In the genomic region with DNA sequence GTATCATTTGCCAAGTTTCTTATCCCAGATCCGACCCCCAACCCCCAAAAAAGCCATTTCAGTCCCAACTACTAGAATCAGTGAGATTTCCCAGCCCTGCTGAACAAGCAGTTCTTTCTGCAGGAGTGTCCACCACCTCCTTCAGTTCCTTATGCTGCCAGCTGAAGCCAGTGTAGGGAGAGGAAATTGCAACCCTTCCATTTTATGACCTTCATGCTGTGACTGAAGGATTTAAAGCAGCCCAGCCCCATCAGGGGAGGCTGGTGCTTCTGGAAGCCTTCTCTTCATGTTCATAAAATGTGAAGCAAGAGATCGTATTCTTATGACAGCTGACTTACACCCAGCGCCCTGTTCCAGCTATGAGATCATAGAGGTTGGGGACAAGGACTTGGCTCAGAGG, we compare ENCODE assay signal across 25 mouse cellular contexts.
DNase-seq lines count a peak whose midpoint lies in the region; ATAC-seq lines count a peak whose summit lies in the region.
"Had no signal": no experiment of that assay in that cellular context is flagged by ENCODE, and none has a peak within 500 bp of the region (broad histone marks: within the 10 kb centered on the region; RNA-seq: fewer than 3 reads in every experiment).

No protein-coding gene starts in this region.

- no peaks in the 10 kb centered on the region for H3K27me3 ChIP-seq in limb, embryonic 10.5 days (ENCODE audit: low read depth, poor library complexity, severe bottlenecking)
- no peaks in the 10 kb centered on the region for H3K27me3 ChIP-seq in limb, embryonic 13.5 days
- no peaks in the 10 kb centered on the region for H3K27me3 ChIP-seq in hindbrain, embryonic 12.5 days
- H3K27me3 ChIP-seq: embryonic facial prominence, embryonic 12.5 days; embryonic facial prominence, embryonic 15.5 days had no signal

- peak; percentile 66; the same call in 1 of the 2 replicates for ATAC-seq in limb, embryonic 13.5 days (ENCODE audit: low FRiP score, low read depth)
- ATAC-seq in hindbrain, embryonic 12.5 days (ENCODE audit: low FRiP score), result no peak
- ATAC-seq: CD4-positive, CD25-positive, alpha-beta regulatory T cell, adult 4 months; forebrain, embryonic 14.5 days; forebrain, postnatal 0 days; hindbrain, postnatal 0 days; inflammation-experienced regulatory T-cells, adult 6 months; intestine, embryonic 16.5 days had no signal

- peak; percentile 5 for DNase-seq in heart, adult 11 months
- no peak for DNase-seq in heart, postnatal 4 days
- no peak for DNase-seq in limb, embryonic 10.5 days (ENCODE audit: low spot score)
- DNase-seq in B cell, adult 2 months, result no peak
- DNase-seq: adrenal gland, adult 8-10 months; adrenal gland, postnatal 25 days; cerebellum, adult 11-12 months; cerebellum, adult 8-10 months; cerebellum, postnatal 10 days; cerebellum, postnatal 36 days; forebrain, postnatal 0 days; gastrocnemius, postnatal 10 days; gastrocnemius, postnatal 36 days had no signal

- H3K4me1 ChIP-seq in limb, embryonic 10.5 days, result peaks cover 23% of the 10 kb centered on the region
- H3K4me1 ChIP-seq in limb, embryonic 13.5 days, result peaks cover 9% of the 10 kb centered on the region
- H3K4me1 ChIP-seq in hindbrain, embryonic 12.5 days, result no peaks in the 10 kb centered on the region
- H3K4me1 ChIP-seq: hindbrain, embryonic 10.5 days had no signal

- no peaks in the 10 kb centered on the region for H3K36me3 ChIP-seq in limb, embryonic 10.5 days
- H3K36me3 ChIP-seq in limb, embryonic 13.5 days, result no peaks in the 10 kb centered on the region
- H3K36me3 ChIP-seq in hindbrain, embryonic 12.5 days, result no peaks in the 10 kb centered on the region
- H3K36me3 ChIP-seq: embryonic facial prominence, embryonic 12.5 days; embryonic facial prominence, embryonic 15.5 days; hindbrain, embryonic 10.5 days had no signal

- H3K4me3 ChIP-seq in limb, embryonic 10.5 days, result no peak overlapping the region
- no peak overlapping the region for H3K4me3 ChIP-seq in limb, embryonic 13.5 days
- no peak overlapping the region for H3K4me3 ChIP-seq in hindbrain, embryonic 12.5 days
- H3K4me3 ChIP-seq: embryonic facial prominence, embryonic 12.5 days; embryonic facial prominence, embryonic 15.5 days; hindbrain, embryonic 10.5 days had no signal

- H3K4me2 ChIP-seq in limb, embryonic 13.5 days (replicated peaks), result no peak overlapping the region
- H3K4me2 ChIP-seq in hindbrain, embryonic 12.5 days (replicated peaks), result no peak overlapping the region
- H3K4me2 ChIP-seq: embryonic facial prominence, embryonic 12.5 days; embryonic facial prominence, embryonic 15.5 days; heart, embryonic 11.5 days; hindbrain, embryonic 14.5 days had no signal

- no peak overlapping the region for H3K9ac ChIP-seq in limb, embryonic 13.5 days
- H3K9ac ChIP-seq in hindbrain, embryonic 12.5 days, result no peak overlapping the region
- H3K9ac ChIP-seq: embryonic facial prominence, embryonic 12.5 days; embryonic facial prominence, embryonic 15.5 days; forebrain, postnatal 0 days; hindbrain, embryonic 14.5 days had no signal

- H3K9me3 ChIP-seq in limb, embryonic 10.5 days (replicated peaks), result no peaks in the 10 kb centered on the region
- no peaks in the 10 kb centered on the region for H3K9me3 ChIP-seq in limb, embryonic 13.5 days
- no peaks in the 10 kb centered on the region for H3K9me3 ChIP-seq in hindbrain, embryonic 12.5 days (replicated peaks)
- H3K9me3 ChIP-seq: embryonic facial prominence, embryonic 12.5 days; embryonic facial prominence, embryonic 15.5 days; hindbrain, embryonic 10.5 days had no signal

- H3K27ac ChIP-seq in limb, embryonic 10.5 days, result peak overlapping the region; percentile 63; the same call in 1 of the 2 replicates
- no peak overlapping the region for H3K27ac ChIP-seq in limb, embryonic 13.5 days
- no peak overlapping the region for H3K27ac ChIP-seq in hindbrain, embryonic 12.5 days
- H3K27ac ChIP-seq: embryonic facial prominence, embryonic 12.5 days; embryonic facial prominence, embryonic 15.5 days; hindbrain, embryonic 10.5 days; hindbrain, embryonic 14.5 days; hindbrain, postnatal 0 days had no signal

- 62% methylated on average over 3 of the region's 3 CpGs for WGBS in limb, embryonic 10.5 days
- 21% methylated on average over 3 of the region's 3 CpGs for WGBS in limb, embryonic 13.5 days
- WGBS in hindbrain, embryonic 12.5 days, result 74% methylated on average over 3 of the region's 3 CpGs
